Mouse (Mus musculus): ENCODE results near the gene Hesx1. TPM values are rescaled to one million over a fixed set of nuclear protein-coding genes. Genes with fewer than 3 reads are reported as not detected.

The Hesx1 gene
- polyA plus RNA-seq, 1 experiment from 2014 or later, result 0.23 TPM

GRCm38 (mm10) chr14:26993427-26993826 lies 789 bp upstream of the Hesx1 start:
- H3K27ac ChIP-seq (ENCODE audit: low read depth, low read length), result no peak overlapping the region

GRCm38 (mm10) chr14:26996257-26996656 lies 2.0 kb downstream of the Hesx1 start:
- H3K9me3 ChIP-seq (ENCODE audit: control insufficient read depth, low read length), result no peaks in the 10 kb centered on the region
- no peak overlapping the region for H3K9ac ChIP-seq (ENCODE audit: low read depth, low read length)
- H3K4me1 ChIP-seq (replicated peaks; ENCODE audit: control insufficient read depth, insufficient read depth, low read length), result no peaks in the 10 kb centered on the region
- ATAC-seq (ENCODE audit: low FRiP score) (no peak), DNase-seq (ENCODE audit: low spot score) (no peak)
- no peak overlapping the region for H3K4me2 ChIP-seq (replicated peaks; ENCODE audit: low read depth, low read length)
- H3K27ac ChIP-seq (ENCODE audit: low read depth, low read length), result no peak overlapping the region
- H3K4me3 ChIP-seq (ENCODE audit: low read depth, low read length), result no peak overlapping the region
- H3K36me3 ChIP-seq (ENCODE audit: control insufficient read depth, insufficient read depth, low read length), result no peaks in the 10 kb centered on the region
- H3K27me3 ChIP-seq (ENCODE audit: control insufficient read depth, insufficient read depth, low read length), result peaks cover 5% of the 10 kb centered on the region; the same call in 1 of the 2 replicates

More at GRCm38 (mm10) chr14:26993427-26993826, 789 bp upstream of the Hesx1 start:
- DNase-seq (ENCODE audit: low spot score) (no peak), ATAC-seq (ENCODE audit: low FRiP score) (no peak)
- Histone ChIP-seq H3K9ac (ENCODE audit: low read depth, low read length) (no peak overlapping the region), H3K9me3 (ENCODE audit: control insufficient read depth, low read length) (no peaks in the 10 kb centered on the region), H3K4me1 (replicated peaks; ENCODE audit: control insufficient read depth, insufficient read depth, low read length) (no peaks in the 10 kb centered on the region), H3K27me3 (ENCODE audit: control insufficient read depth, insufficient read depth, low read length) (no peaks in the 10 kb centered on the region), H3K4me2 (replicated peaks; ENCODE audit: low read depth, low read length) (no peak overlapping the region), H3K36me3 (ENCODE audit: control insufficient read depth, insufficient read depth, low read length) (no peaks in the 10 kb centered on the region), H3K4me3 (ENCODE audit: low read depth, low read length) (no peak overlapping the region)
- 80% methylated on average over 3 of the region's 3 CpGs for WGBS

GRCm38 (mm10) chr14:27000386-27000785 lies 6.2 kb downstream of the Hesx1 start:
- H3K4me2 ChIP-seq (replicated peaks; ENCODE audit: low read depth, low read length), result no peak overlapping the region
- no peak overlapping the region for H3K9ac ChIP-seq (ENCODE audit: low read depth, low read length)
- H3K27ac ChIP-seq (ENCODE audit: low read depth, low read length), result no peak overlapping the region
- no peak for ATAC-seq (ENCODE audit: low FRiP score)
- no peak overlapping the region for H3K4me3 ChIP-seq (ENCODE audit: low read depth, low read length)
- peaks cover 5% of the 10 kb centered on the region; the same call in 1 of the 2 replicates for H3K27me3 ChIP-seq (ENCODE audit: control insufficient read depth, insufficient read depth, low read length)
- DNase-seq (ENCODE audit: low spot score), result no peak
- H3K9me3 ChIP-seq (ENCODE audit: control insufficient read depth, low read length), result no peaks in the 10 kb centered on the region
- no peaks in the 10 kb centered on the region for H3K36me3 ChIP-seq (ENCODE audit: control insufficient read depth, insufficient read depth, low read length)
- 4% methylated on average over 11 of the region's 11 CpGs for WGBS
- no peaks in the 10 kb centered on the region for H3K4me1 ChIP-seq (replicated peaks; ENCODE audit: control insufficient read depth, insufficient read depth, low read length)

- Histone ChIP-seq H3K9ac (ENCODE audit: low read depth, low read length) (no peak overlapping the region), H3K4me3 (ENCODE audit: low read depth, low read length) (no peak overlapping the region), H3K27me3 (ENCODE audit: control insufficient read depth, insufficient read depth, low read length) (peaks cover 5% of the 10 kb centered on the region; the same call in 1 of the 2 replicates), H3K27ac (ENCODE audit: low read depth, low read length) (no peak overlapping the region), H3K9me3 (ENCODE audit: control insufficient read depth, low read length) (no peaks in the 10 kb centered on the region), H3K36me3 (ENCODE audit: control insufficient read depth, insufficient read depth, low read length) (no peaks in the 10 kb centered on the region), H3K4me2 (replicated peaks; ENCODE audit: low read depth, low read length) (no peak overlapping the region), H3K4me1 (replicated peaks; ENCODE audit: control insufficient read depth, insufficient read depth, low read length) (no peaks in the 10 kb centered on the region)
- WGBS, result 80% methylated on average over 7 of the region's 7 CpGs
- DNase-seq (ENCODE audit: low spot score), result no peak
- no peak for ATAC-seq (ENCODE audit: low FRiP score)
Measured at GRCm38 (mm10) chr14:27004906-27005305, 10.7 kb downstream of the Hesx1 start.

GRCm38 (mm10) chr14:27005937-27006336 lies 11.7 kb downstream of the Hesx1 start:
- Histone ChIP-seq H3K27me3 (ENCODE audit: control insufficient read depth, insufficient read depth, low read length) (no peaks in the 10 kb centered on the region), H3K9ac (ENCODE audit: low read depth, low read length) (no peak overlapping the region), H3K9me3 (ENCODE audit: control insufficient read depth, low read length) (no peaks in the 10 kb centered on the region), H3K4me2 (replicated peaks; ENCODE audit: low read depth, low read length) (no peak overlapping the region), H3K36me3 (ENCODE audit: control insufficient read depth, insufficient read depth, low read length) (no peaks in the 10 kb centered on the region), H3K4me3 (ENCODE audit: low read depth, low read length) (no peak overlapping the region), H3K4me1 (replicated peaks; ENCODE audit: control insufficient read depth, insufficient read depth, low read length) (no peaks in the 10 kb centered on the region), H3K27ac (ENCODE audit: low read depth, low read length) (no peak overlapping the region)
- DNase-seq (ENCODE audit: low spot score) (no peak), ATAC-seq (ENCODE audit: low FRiP score) (no peak)
- 29% methylated on average over 6 of the region's 6 CpGs for WGBS

- 81% methylated on average over 5 of the region's 5 CpGs for WGBS
- ATAC-seq (ENCODE audit: low FRiP score) (no peak), DNase-seq (ENCODE audit: low spot score) (no peak)
- Histone ChIP-seq H3K36me3 (ENCODE audit: control insufficient read depth, insufficient read depth, low read length) (no peaks in the 10 kb centered on the region), H3K4me1 (replicated peaks; ENCODE audit: control insufficient read depth, insufficient read depth, low read length) (no peaks in the 10 kb centered on the region), H3K27ac (ENCODE audit: low read depth, low read length) (no peak overlapping the region), H3K4me3 (ENCODE audit: low read depth, low read length) (no peak overlapping the region), H3K9ac (ENCODE audit: low read depth, low read length) (no peak overlapping the region), H3K4me2 (replicated peaks; ENCODE audit: low read depth, low read length) (no peak overlapping the region), H3K27me3 (ENCODE audit: control insufficient read depth, insufficient read depth, low read length) (no peaks in the 10 kb centered on the region), H3K9me3 (ENCODE audit: control insufficient read depth, low read length) (no peaks in the 10 kb centered on the region)
Measured at GRCm38 (mm10) chr14:27011561-27011960, 17.3 kb downstream of the Hesx1 start.

GRCm38 (mm10) chr14:27013658-27014057 lies 19.4 kb downstream of the Hesx1 start:
- H3K36me3 ChIP-seq (ENCODE audit: control insufficient read depth, insufficient read depth, low read length), result no peaks in the 10 kb centered on the region
- ATAC-seq (ENCODE audit: low FRiP score) (no peak), DNase-seq (ENCODE audit: low spot score) (no peak)
- WGBS, result 65% methylated on average over 4 of the region's 4 CpGs
- no peak overlapping the region for H3K4me3 ChIP-seq (ENCODE audit: low read depth, low read length)
- no peaks in the 10 kb centered on the region for H3K9me3 ChIP-seq (ENCODE audit: control insufficient read depth, low read length)
- no peak overlapping the region for H3K27ac ChIP-seq (ENCODE audit: low read depth, low read length)
- no peaks in the 10 kb centered on the region for H3K27me3 ChIP-seq (ENCODE audit: control insufficient read depth, insufficient read depth, low read length)
- no peak overlapping the region for H3K4me2 ChIP-seq (replicated peaks; ENCODE audit: low read depth, low read length)
- no peaks in the 10 kb centered on the region for H3K4me1 ChIP-seq (replicated peaks; ENCODE audit: control insufficient read depth, insufficient read depth, low read length)
- H3K9ac ChIP-seq (ENCODE audit: low read depth, low read length), result no peak overlapping the region

- Histone ChIP-seq H3K27me3 (ENCODE audit: control insufficient read depth, insufficient read depth, low read length) (no peaks in the 10 kb centered on the region), H3K27ac (ENCODE audit: low read depth, low read length) (no peak overlapping the region), H3K9ac (ENCODE audit: low read depth, low read length) (no peak overlapping the region), H3K4me3 (ENCODE audit: low read depth, low read length) (no peak overlapping the region), H3K4me1 (replicated peaks; ENCODE audit: control insufficient read depth, insufficient read depth, low read length) (no peaks in the 10 kb centered on the region), H3K9me3 (ENCODE audit: control insufficient read depth, low read length) (no peaks in the 10 kb centered on the region), H3K4me2 (replicated peaks; ENCODE audit: low read depth, low read length) (no peak overlapping the region), H3K36me3 (ENCODE audit: control insufficient read depth, insufficient read depth, low read length) (no peaks in the 10 kb centered on the region)
- DNase-seq (ENCODE audit: low spot score) (no peak), ATAC-seq (ENCODE audit: low FRiP score) (no peak)
- WGBS, result 92% methylated on average over 2 of the region's 2 CpGs
Measured at GRCm38 (mm10) chr14:27017936-27018335, 23.7 kb downstream of the Hesx1 start.

GRCm38 (mm10) chr14:27019850-27020249 lies 25.6 kb downstream of the Hesx1 start:
- Histone ChIP-seq H3K36me3 (ENCODE audit: control insufficient read depth, insufficient read depth, low read length) (no peaks in the 10 kb centered on the region), H3K9me3 (ENCODE audit: control insufficient read depth, low read length) (no peaks in the 10 kb centered on the region), H3K4me2 (replicated peaks; ENCODE audit: low read depth, low read length) (no peak overlapping the region), H3K4me1 (replicated peaks; ENCODE audit: control insufficient read depth, insufficient read depth, low read length) (no peaks in the 10 kb centered on the region), H3K9ac (ENCODE audit: low read depth, low read length) (no peak overlapping the region), H3K27me3 (ENCODE audit: control insufficient read depth, insufficient read depth, low read length) (no peaks in the 10 kb centered on the region), H3K4me3 (ENCODE audit: low read depth, low read length) (no peak overlapping the region), H3K27ac (ENCODE audit: low read depth, low read length) (no peak overlapping the region)
- ATAC-seq (ENCODE audit: low FRiP score), result no peak
- no peak for DNase-seq (ENCODE audit: low spot score)
- WGBS, result 92% methylated on average over 14 of the region's 14 CpGs
